Mouse (Mus musculus): ENCODE results near the gene Ttbk1. TPM values are rescaled to one million over a fixed set of nuclear protein-coding genes. Genes with fewer than 3 reads are reported as not detected.

Ttbk1 gene
- polyA plus RNA-seq, 1 experiment = 0.25 TPM

GRCm38 (mm10) chr17:46455110-46455691 is 32.3 kb downstream of the Ttbk1 start:
- 2% methylated on average over 33 of the region's 33 CpGs for WGBS
- H3K27ac ChIP-seq (ENCODE audit: insufficient read depth, low read depth, low read length) = no peak overlapping the region
- TF ChIP-seq CTCF (IDR thresholded peaks at IDR 0.05; ENCODE audit: extremely low read depth, insufficient read length, insufficient replicate concordance, low read depth, low read length) (no peak), POLR2A (IDR thresholded peaks at IDR 0.05; ENCODE audit: low read depth, low read length) (no peak)
- no peaks in the 10 kb centered on the region for H3K4me1 ChIP-seq (ENCODE audit: control insufficient read depth, insufficient read depth, insufficient read length, low read length)
- peak overlapping the region; percentile 10; the same call in 1 of the 2 replicates for H3K4me3 ChIP-seq (ENCODE audit: low read depth, low read length)
- no peaks in the 10 kb centered on the region for H3K36me3 ChIP-seq (ENCODE audit: control insufficient read depth, insufficient read depth, low read length)
- H3K27me3 ChIP-seq (ENCODE audit: control insufficient read depth, insufficient read depth, low read length) = peaks cover 38% of the 10 kb centered on the region

GRCm38 (mm10) chr17:46454539-46454938 is 32.9 kb downstream of the Ttbk1 start:
- Histone ChIP-seq H3K27ac (ENCODE audit: insufficient read depth, low read depth, low read length) (no peak overlapping the region), H3K4me3 (ENCODE audit: low read depth, low read length) (no peak overlapping the region), H3K4me1 (ENCODE audit: control insufficient read depth, insufficient read depth, insufficient read length, low read length) (no peaks in the 10 kb centered on the region), H3K27me3 (ENCODE audit: control insufficient read depth, insufficient read depth, low read length) (peaks cover 35% of the 10 kb centered on the region), H3K36me3 (ENCODE audit: control insufficient read depth, insufficient read depth, low read length) (no peaks in the 10 kb centered on the region)
- no peak for TF ChIP-seq POLR2A (IDR thresholded peaks at IDR 0.05; ENCODE audit: low read depth, low read length)
- WGBS = 5% methylated on average over 9 of the region's 9 CpGs

DNA sequence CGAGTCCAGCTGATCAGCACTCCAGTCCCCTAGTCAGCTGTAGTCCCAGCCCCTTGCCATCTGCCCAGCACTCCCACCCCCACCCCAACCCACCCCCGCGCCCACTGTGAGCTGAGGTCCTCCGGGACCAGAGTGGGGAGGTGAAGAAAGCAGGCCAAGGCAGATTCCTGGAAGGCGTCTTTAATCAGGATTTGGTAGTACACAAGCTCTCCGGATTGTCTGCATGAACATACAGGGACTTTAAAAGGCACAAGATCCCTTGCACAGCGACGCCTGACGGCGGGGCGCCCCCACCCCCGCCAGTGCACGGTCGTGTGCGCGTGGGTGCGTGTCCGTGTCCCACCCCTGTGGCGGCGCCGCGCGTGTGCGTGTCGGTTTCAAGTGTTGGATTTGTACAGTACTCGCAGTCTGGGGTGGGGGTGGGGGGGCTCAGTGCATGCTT is 33.5 kb downstream of the Ttbk1 start:
- Histone ChIP-seq H3K27me3 (ENCODE audit: control insufficient read depth, insufficient read depth, low read length) (peaks cover 35% of the 10 kb centered on the region), H3K4me3 (ENCODE audit: low read depth, low read length) (no peak overlapping the region), H3K4me1 (ENCODE audit: control insufficient read depth, insufficient read depth, insufficient read length, low read length) (no peaks in the 10 kb centered on the region), H3K27ac (ENCODE audit: insufficient read depth, low read depth, low read length) (no peak overlapping the region), H3K36me3 (ENCODE audit: control insufficient read depth, insufficient read depth, low read length) (no peaks in the 10 kb centered on the region)
- TF ChIP-seq POLR2A (IDR thresholded peaks at IDR 0.05; ENCODE audit: low read depth, low read length) (no peak), CTCF (IDR thresholded peaks at IDR 0.05; ENCODE audit: extremely low read depth, insufficient read length, insufficient replicate concordance, low read depth, low read length) (no peak)
- 5% methylated on average over 26 of the region's 26 CpGs for WGBS

DNA sequence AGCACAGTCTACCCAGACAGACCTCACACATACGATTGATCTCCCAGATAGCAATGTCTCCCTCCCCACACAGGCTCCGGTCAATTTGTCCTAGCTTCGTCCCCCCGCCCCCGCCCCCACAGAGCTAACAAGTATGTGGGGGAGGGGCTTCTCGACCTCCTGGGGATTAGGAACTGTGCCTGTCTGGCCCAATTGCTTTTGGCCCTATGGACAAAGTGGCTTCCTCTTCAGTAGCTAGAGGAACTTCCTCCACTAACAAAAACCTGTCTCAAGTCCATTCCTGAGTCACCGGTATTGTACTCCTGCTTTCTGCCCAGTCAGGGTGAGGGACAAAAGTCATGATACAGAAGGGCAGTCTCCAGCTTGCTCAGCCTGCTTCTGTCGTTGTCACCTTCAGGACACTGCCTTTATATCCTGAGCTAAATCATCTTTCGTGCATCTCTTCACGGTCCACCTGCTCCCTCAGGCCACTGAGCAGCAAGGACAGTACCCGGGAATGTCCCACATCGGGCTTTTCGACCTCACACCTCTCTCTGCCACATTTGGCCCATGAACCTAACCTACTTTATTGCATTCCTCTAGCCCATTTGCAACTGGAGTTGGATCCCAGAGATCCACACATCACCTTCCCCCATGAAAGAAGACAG is 34.0 kb downstream of the Ttbk1 start:
- H3K27ac ChIP-seq (ENCODE audit: insufficient read depth, low read depth, low read length) = no peak overlapping the region
- peaks cover 35% of the 10 kb centered on the region for H3K27me3 ChIP-seq (ENCODE audit: control insufficient read depth, insufficient read depth, low read length)
- H3K4me3 ChIP-seq (ENCODE audit: low read depth, low read length) = no peak overlapping the region
- no peaks in the 10 kb centered on the region for H3K4me1 ChIP-seq (ENCODE audit: control insufficient read depth, insufficient read depth, insufficient read length, low read length)
- TF ChIP-seq POLR2A (IDR thresholded peaks at IDR 0.05; ENCODE audit: low read depth, low read length) = no peak
- no peak for TF ChIP-seq CTCF (IDR thresholded peaks at IDR 0.05; ENCODE audit: extremely low read depth, insufficient read length, insufficient replicate concordance, low read depth, low read length)
- H3K36me3 ChIP-seq (ENCODE audit: control insufficient read depth, insufficient read depth, low read length) = no peaks in the 10 kb centered on the region
- WGBS = 18% methylated on average over 13 of the region's 13 CpGs

GRCm38 (mm10) chr17:46452683-46453082 is 34.8 kb downstream of the Ttbk1 start:
- peaks cover 35% of the 10 kb centered on the region for H3K27me3 ChIP-seq (ENCODE audit: control insufficient read depth, insufficient read depth, low read length)

DNA sequence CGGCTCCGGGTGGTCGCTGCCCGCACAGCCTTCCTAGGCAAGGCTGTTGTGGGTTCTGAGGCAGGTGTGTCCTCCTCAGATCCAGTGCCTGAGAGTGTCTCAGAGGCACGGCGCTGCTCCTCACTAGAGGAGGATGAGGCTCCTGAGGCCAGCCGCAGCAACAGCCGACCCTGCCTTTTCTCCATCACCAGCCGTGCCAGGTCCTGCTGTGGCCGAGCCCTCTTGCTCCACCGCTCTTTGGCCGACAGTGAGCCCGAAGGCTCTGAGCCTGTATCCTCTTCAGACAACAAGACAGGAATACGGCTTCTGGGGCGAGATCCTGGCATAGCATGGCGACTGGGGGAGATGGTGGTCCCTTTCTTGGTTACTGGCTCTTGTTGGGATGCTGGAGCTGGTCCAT is 41.2 kb downstream of the Ttbk1 start:
- peaks cover 21% of the 10 kb centered on the region for H3K27me3 ChIP-seq (ENCODE audit: control insufficient read depth, insufficient read depth, low read length)
- H3K4me3 ChIP-seq (ENCODE audit: low read depth, low read length) = no peak overlapping the region
- H3K4me1 ChIP-seq (ENCODE audit: control insufficient read depth, insufficient read depth, insufficient read length, low read length) = no peaks in the 10 kb centered on the region
- WGBS = 92% methylated on average over 16 of the region's 16 CpGs
- no peak overlapping the region for H3K27ac ChIP-seq (ENCODE audit: insufficient read depth, low read depth, low read length)
- TF ChIP-seq POLR2A (IDR thresholded peaks at IDR 0.05; ENCODE audit: low read depth, low read length) (no peak), CTCF (IDR thresholded peaks at IDR 0.05; ENCODE audit: extremely low read depth, insufficient read length, insufficient replicate concordance, low read depth, low read length) (no peak)
- H3K36me3 ChIP-seq (ENCODE audit: control insufficient read depth, insufficient read depth, low read length) = no peaks in the 10 kb centered on the region

More at GRCm38 (mm10) chr17:46452683-46453082, 34.8 kb downstream of the Ttbk1 start:
- no peak for TF ChIP-seq CTCF (IDR thresholded peaks at IDR 0.05; ENCODE audit: extremely low read depth, insufficient read length, insufficient replicate concordance, low read depth, low read length)
- no peak for TF ChIP-seq POLR2A (IDR thresholded peaks at IDR 0.05; ENCODE audit: low read depth, low read length)
- no peak overlapping the region for H3K27ac ChIP-seq (ENCODE audit: insufficient read depth, low read depth, low read length)
- no peaks in the 10 kb centered on the region for H3K4me1 ChIP-seq (ENCODE audit: control insufficient read depth, insufficient read depth, insufficient read length, low read length)
- no peak overlapping the region for H3K4me3 ChIP-seq (ENCODE audit: low read depth, low read length)
- WGBS = 37% methylated on average over 5 of the region's 5 CpGs
- no peaks in the 10 kb centered on the region for H3K36me3 ChIP-seq (ENCODE audit: control insufficient read depth, insufficient read depth, low read length)

- 6% methylated on average over 50 of the region's 50 CpGs for WGBS
- TF ChIP-seq POLR2A (IDR thresholded peaks at IDR 0.05; ENCODE audit: low read depth, low read length) = no peak
- no peak for TF ChIP-seq CTCF (IDR thresholded peaks at IDR 0.05; ENCODE audit: extremely low read depth, insufficient read length, insufficient replicate concordance, low read depth, low read length)
- Histone ChIP-seq H3K27me3 (ENCODE audit: control insufficient read depth, insufficient read depth, low read length) (peaks cover 21% of the 10 kb centered on the region), H3K4me3 (ENCODE audit: low read depth, low read length) (no peak overlapping the region), H3K36me3 (ENCODE audit: control insufficient read depth, insufficient read depth, low read length) (no peaks in the 10 kb centered on the region), H3K27ac (ENCODE audit: insufficient read depth, low read depth, low read length) (no peak overlapping the region), H3K4me1 (ENCODE audit: control insufficient read depth, insufficient read depth, insufficient read length, low read length) (no peaks in the 10 kb centered on the region)
Observed at GRCm38 (mm10) chr17:46444839-46445579, 42.5 kb downstream of the Ttbk1 start.
